Mouse (Mus musculus) testis, adult 2 months (tissue): ENCODE measurements around the gene Ctdsp1.

Experiments
- CTCF ChIP-seq: fragments of 200-500 bp; IDR thresholded peaks from 2 replicates; pipeline ENCODE4 v1.5.1; 2012; ENCODE audit warnings: low read depth, mild to moderate bottlenecking, inconsistent platforms, low read length, moderate library complexity; ENCODE audit not compliant: control insufficient read depth, insufficient read depth, insufficient replicate concordance
- POLR2A ChIP-seq: fragments of 200-500 bp; IDR thresholded peaks from 2 replicates; pipeline ENCODE4 v1.6.1; 2012; ENCODE audit warnings: low read depth, mild to moderate bottlenecking, inconsistent platforms, low read length, moderate library complexity; ENCODE audit not compliant: control insufficient read depth

DNA sequence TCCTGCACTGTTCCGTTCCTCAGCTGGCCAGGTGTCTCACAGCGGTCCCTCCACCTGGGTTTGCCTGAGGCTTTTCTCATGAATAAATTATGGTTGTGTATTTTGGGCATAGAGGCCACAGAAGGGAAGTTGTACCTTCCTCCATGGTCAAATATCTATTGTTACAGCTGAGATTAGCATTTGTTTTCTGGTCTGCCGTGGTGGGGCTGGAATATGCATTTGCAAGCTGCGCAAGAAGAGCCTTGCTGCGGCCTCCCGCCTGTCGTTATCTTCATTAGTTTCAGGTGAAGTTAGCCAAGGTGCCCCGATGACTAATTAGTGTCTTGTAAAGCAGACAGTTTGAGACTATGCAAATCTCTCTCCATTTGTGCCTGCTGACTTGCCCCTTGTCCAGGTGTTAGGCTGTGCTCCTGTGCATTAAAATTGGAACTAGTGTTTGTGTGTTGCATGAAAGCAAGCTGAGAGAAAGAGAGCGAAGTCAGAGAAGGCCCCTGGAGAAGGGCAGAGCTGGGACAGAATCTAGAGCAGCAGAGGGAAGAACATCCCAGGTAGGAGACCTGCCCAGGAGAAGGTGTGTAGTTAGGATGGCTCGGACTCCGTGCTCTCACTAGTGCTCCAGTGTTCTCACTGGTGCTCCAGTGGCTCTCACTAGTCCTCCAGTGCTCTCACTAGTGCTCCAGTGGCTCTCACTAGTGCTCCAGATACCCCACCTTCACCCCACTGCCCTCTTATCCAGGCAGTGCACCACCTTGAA, 47.0 kb upstream of the Ctdsp1 start:
- no peak for TF ChIP-seq CTCF
- TF ChIP-seq POLR2A: no peak
